Mouse (Mus musculus) gastrocnemius, postnatal 14 days (tissue): ENCODE results near the gene Insyn1. TPM values are rescaled to one million over a fixed set of nuclear protein-coding genes. Genes with fewer than 3 reads are reported as not detected.

Source experiments
- DNase-seq: peaks from one replicate; pipeline ENCODE4 v3.0.0; 2021; ENCODE audit warnings: mixed read lengths
- intact Hi-C: fragments of 180-260 bp; cut with DNase I; formaldehyde crosslinking; loops from one replicate; pipeline ENCODE4 v1.15.1; 2025; ENCODE audit warnings: low total_unique reads
- long read RNA-seq, 2 experiments: library from polyadenylated mRNA; stranded (forward); transcript quantifications; one replicate each; pipeline ENCODE4 v2.0.0; 2021
- total RNA-seq, 2 experiments: library from RNA; stranded (reverse); gene quantifications; 2 replicates each; pipeline ENCODE4 v1.2.3; 2021

The Insyn1 gene
- 1 to 10 TPM; 6.4 to 7.1 TPM for total RNA-seq
- long read RNA-seq, experiment 1, result 0 reads
- long read RNA-seq, experiment 2, partial matches to known transcripts, result 0 of 5 reads
- long read RNA-seq, experiment 2, other reads (novel, unspliced or antisense), result 0 of 5 reads

DNA sequence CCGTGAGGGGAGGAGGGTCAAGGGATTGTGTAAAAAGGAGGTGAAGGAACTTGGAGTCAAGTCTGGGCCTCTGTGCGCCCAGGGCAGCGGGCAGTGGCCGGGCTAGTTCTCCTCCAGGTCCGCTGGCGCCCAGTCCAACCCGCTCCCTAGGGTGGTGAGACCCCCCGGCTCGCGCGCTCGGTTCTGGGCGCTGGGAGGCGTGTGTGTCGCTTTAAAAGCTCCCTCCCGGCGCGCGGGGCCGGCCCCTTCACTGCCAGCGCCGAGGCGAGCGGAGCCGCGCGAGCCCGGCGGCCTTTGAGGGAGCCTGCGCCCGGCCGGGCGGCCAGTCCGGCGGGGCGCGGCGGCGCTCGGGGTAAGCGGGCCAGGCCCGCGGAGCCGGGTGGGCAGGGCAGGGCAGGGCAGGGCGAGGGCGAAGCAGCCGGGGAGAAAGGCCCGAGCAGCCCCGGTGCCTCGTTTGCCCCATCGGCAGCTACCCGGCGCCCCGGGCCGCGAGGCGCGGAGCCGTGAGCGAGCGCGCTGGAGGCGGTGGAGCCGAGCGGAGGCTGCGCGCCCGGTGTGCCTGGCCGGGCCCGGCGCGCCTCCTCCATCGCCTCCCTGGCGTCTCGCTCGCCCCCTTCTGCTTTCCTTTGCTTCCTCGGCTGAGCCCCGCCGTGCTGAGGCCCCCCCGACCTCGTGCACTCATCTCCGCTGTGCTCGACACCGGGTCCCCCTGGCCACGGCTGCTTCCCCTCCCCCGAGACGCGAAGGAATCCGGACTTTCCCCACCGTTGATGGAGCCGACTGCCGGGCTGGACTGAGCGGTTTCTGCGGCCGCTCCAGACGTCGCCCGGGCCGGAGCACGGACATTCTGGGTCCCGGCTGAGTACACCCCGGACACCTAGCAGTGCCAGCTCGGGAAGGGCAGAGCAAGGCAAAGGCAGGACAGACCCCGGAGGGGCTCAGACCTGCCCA, at the start of gene Insyn1:
Gene Insyn1 (plus strand): TSS at position 753 of the 951 bp plus-strand sequence.
- peak; percentile 77 for DNase-seq
- intact Hi-C loops, result no loop called here

DNA sequence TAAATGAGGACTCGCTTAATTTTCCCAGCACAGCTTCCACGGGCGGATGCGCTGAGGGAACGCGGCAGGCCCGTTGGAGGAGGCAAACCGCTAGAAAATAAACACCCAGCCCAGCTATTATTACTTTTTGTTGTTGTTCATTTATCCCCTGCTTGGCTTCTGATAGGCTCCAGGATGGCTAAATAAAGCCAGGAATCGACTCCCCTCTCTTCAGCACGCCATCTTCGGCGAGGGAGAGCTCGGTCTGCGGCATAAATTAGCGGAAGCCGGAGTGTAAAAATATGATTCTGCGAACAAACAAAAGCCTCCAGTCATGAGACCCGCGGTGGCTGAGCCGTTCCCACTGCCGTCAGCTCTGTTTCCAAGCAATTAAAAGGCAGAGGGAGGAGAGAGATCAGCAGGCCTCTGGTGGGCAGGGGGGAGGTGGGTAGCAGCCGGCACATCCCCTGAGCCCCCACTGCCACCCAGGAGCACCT, 49.4 kb upstream of the Insyn1 start:
- no peak for DNase-seq

GRCm38 (mm10) chr9:58440100-58440499, 48.3 kb upstream of the Insyn1 start:
- intact Hi-C loops, result no loop called here
- DNase-seq, result peak; percentile 53

More for the DNA sequence above, 49.4 kb upstream of the Insyn1 start:
- intact Hi-C loops, result no loop called here

DNA sequence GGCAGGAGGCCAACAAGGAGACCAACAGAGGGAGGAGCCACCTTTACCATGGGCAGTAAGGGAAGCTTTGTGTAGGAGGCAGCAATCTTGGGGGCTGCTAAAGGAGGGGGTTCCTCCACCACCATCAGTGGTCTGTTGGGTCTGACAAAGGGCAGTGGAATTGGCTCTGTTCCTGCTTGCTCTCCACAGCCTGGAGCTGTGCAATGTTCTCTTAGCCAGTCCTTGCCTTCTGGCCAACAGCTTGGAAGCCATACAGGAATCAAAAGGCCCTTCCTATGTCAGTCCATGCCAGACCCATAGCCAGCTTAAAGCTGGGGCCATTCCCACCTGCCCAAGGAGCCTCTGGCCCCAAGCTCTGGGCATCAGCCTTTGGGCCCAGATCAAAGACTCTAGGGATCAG, 47.8 kb upstream of the Insyn1 start:
- DNase-seq, result no peak
- intact Hi-C loops, result no loop called here

DNA sequence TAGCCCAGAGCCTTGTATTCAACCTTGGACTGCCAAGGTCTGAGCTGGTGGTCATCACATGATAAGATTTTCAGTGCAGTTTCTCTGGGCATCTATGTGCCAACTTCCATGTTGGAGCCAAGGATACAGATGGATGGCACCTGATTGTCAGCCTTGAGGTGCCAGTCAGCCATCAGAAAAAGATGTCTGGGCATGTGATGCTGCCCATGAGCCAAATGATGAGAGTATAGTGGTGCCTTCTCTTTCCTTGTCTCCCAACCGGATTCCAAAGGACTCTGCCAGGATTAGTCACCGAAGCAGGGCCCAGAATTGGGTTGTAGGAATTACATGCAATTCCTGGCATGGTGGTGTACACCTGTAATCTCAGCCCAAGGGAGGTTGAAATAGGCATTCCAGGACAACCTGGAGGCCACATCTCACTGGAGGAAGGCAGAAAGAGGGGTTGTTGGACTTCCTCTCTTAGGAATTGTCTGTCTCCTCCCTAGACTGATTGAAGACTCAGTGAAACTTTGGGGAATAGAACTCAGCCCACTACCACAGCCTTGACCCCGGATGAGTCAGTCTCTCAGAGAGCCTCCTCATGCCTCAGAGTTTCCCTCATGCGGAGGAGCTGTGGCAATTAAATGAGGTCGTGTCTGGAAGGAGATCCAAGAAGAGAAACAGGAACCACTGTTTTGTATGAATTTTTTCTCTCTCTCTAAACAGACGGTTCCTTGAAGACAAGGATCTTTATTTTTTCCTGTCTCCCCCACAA, 46.9 kb upstream of the Insyn1 start:
- DNase-seq, result no peak
- intact Hi-C loops, result no loop called here

DNA sequence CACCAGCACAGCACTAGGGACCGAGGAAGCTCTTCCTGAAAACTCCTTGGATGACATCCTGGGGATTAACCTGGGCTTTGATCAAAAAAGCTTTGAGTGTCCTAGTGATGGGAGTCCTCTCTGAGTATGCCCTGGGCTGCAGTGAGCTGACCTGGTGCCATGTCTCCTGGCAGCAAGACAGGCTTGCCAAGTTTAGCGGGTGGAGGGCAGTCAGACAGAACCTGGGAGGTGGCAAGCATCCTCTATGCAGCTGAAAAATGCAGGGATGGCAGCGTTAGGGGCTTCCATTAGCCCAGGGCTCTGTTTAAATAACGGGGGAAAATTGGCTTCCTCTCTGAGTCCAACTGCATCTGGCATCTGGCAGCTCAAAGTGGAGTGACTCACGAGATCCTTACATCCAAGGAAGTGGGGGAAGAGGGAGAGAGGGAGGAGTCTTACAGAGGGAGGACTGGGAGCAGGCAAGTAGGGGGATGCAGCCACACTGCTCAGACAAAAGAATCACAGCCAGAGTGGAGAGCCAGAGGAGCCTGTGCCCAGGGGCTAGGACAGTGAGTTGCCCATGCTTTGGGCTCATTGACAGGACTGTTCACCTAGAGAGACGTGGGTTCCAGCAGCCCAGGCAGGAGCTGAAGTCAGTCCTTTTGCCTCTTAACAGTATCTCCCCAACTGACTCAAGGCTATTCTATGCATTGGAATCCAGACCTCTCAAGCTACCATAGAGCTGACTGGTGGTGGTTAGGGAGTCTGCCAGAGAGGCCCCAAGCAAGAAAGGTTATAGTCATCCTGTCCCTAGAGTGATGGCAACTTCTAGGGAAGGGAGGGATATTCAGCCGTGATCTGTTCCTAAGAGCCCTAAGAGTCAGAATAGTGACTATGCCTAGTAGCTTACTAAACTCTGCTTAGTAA, 46.0 kb upstream of the Insyn1 start:
- DNase-seq, result no peak
- intact Hi-C loops, result no loop called here

DNA sequence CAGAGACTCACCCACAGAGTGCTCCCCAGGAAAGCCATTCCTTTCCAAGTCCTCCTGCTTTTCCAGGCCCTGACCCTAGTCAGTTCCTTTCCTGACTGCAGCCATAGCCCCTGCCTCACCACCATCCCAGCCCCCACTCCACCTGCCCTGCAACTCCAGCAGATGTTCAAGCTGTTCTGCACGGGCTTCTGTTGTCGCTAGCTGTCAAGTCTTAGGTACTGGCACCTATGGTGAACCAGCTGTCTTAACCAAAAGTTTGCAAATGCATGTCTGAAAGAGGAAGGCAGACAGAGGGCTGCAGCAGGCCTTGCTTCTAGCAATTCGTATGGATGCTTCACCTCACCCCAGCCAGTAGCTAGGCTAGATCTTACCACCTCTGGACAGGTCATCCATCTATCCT, 45.3 kb upstream of the Insyn1 start:
- DNase-seq, result no peak
- intact Hi-C loops, result no loop called here

- intact Hi-C loops, result no loop called here
- no peak for DNase-seq
Measured at GRCm38 (mm10) chr9:58446829-58447228, 41.6 kb upstream of the Insyn1 start.

GRCm38 (mm10) chr9:58447997-58448595, 40.3 kb upstream of the Insyn1 start:
- intact Hi-C loops, result no loop called here
- DNase-seq, result no peak

DNA sequence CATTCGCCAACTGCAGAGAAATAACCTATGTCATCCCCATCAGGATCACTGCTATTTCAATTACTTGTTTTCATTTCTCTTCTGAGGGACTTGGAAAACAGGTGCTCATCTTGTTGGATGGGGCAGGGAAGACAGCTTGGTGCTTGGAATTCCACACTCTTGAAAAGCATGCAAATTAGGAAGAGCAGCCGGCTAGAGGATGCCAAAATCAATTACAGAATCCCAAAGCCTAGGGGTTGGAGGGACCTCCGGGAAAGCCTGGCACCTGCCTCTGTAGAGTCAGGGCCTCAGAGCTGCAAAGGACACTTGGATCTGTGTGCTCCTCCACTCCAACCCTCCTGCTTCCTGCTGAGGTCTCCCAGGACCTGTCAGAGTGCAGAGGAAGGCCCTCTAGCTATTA, 38.9 kb upstream of the Insyn1 start:
- intact Hi-C loops, result no loop called here

DNA sequence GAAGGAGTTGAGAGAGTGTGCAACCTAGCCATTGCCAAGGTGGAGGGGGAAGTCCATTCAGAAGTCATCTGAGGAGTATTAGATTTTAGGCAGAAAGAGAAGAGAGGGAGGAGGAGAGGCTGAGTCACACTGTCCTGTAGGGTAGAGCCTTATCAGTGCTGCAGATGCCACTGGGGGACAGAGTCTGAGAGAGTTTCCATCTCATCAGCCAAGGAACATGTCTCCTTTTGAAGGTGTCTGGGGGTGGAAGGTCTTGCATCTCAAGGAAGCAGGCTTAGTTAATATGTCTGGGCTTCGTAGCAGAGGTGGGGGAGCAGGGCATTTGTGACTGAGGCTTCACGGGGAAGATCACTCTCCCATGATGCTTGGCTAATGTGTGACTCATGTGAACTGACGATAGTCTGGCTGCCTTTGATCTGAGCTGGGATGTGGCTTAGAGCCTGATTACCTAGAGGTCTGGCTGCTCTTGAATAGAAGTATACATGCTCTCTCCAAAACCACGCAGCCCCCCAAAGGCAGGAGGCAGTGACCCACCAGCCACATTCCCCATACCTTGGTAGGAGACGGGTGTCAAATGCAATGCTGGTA, 34.5 kb upstream of the Insyn1 start:
- intact Hi-C loops, result no loop called here
- no peak for DNase-seq

More for the DNA sequence above, 38.9 kb upstream of the Insyn1 start:
- DNase-seq, result no peak

GRCm38 (mm10) chr9:58454886-58455285, 33.5 kb upstream of the Insyn1 start:
- no peak for DNase-seq
- intact Hi-C loops, result no loop called here

DNA sequence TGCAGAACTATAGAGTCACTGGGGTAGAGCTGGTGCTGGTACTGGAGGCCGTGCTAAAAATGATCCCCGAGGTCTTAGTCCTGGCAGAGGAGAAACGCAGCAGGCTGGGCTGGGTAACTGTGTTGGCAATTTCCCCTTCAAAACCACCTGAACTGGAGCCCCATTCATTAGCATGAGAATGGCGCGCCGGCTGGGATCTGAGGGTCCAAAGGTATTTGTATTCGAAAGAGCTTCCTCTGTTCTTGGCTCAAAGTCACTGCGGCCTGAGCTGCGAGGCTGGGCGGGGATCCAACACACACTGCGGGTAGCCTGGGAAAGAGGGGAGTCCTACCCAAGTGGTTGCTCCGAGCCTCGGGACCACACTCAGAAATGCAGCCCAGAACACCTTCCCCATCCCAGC, 32.6 kb upstream of the Insyn1 start:
- intact Hi-C loops, result no loop called here
- peak; percentile 13 for DNase-seq

- intact Hi-C loops, result no loop called here
- DNase-seq, result no peak
Measured at GRCm38 (mm10) chr9:58457481-58457955, 30.9 kb upstream of the Insyn1 start.

DNA sequence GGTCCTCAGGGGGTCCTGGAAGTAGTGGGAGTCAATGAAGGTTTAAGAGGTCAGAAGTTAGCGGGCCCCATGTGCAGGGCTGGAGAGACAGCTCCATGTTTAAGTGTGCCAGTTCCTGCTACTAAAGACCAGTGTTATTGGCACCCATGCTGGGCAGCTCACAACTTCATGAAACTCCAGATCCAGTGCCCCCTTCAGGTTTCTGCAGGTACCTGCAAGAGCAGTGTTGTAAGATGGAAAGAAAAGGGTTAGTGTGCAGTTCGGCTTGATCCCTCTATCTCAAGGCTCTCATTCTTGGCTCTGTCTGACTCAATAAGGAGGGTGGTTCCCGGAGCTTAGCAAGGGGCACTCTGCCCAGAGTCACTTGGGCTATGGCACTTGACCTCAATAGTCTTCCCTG, 30.1 kb upstream of the Insyn1 start:
- intact Hi-C loops, result no loop called here
- DNase-seq, result no peak

GRCm38 (mm10) chr9:58458856-58459553, 29.4 kb upstream of the Insyn1 start:
- no peak for DNase-seq
- intact Hi-C loops, result no loop called here

- no peak for DNase-seq
- intact Hi-C loops, result no loop called here
Measured at GRCm38 (mm10) chr9:58467345-58468025, 20.9 kb upstream of the Insyn1 start.
